Mouse (Mus musculus): ENCODE measurements at regions not wholly inside any gene's neighbourhood (a gene's known extent, or its start where the extent isn't known, plus 50 kb on each side); places are given as distances from the start of the nearest gene placed in this dataset.
"Not testable (repeated sequence)": the region's sequence is repeated elsewhere in the genome, so short reads cannot be mapped to it uniquely, and the experiment has no call there.

GRCm38 (mm10) chr6:13006596-13006995 lies 63.0 kb upstream of the Tmem106b start:
- in situ Hi-C loops (cut with MboI, MseI) = no loop called here

DNA sequence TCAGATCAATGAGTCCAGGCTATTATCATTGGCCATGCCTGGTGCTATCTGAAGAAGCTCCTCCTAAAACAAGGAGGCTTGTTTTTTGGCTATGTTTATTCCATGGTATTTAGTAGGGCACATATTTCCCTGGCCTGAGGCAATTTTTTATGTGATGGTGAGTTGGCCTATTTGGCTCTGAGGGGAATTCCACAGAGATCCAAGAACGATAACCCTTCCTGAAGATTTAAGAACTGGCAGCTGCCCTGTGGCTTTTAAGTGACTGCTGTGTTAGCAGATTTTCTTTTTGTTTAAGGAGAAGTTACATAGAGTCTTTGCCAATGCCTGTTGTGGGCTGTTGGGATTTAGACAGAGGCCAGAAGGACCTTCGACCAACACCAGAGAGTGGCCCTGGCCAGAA lies 74.9 kb upstream of the Tmem106b start:
- in situ Hi-C loops (cut with MboI, MseI) = no loop called here

- in situ Hi-C loops (cut with MboI, MseI) = no loop called here
Observed at GRCm38 (mm10) chr6:12993772-12994171, 75.8 kb upstream of the Tmem106b start.

DNA sequence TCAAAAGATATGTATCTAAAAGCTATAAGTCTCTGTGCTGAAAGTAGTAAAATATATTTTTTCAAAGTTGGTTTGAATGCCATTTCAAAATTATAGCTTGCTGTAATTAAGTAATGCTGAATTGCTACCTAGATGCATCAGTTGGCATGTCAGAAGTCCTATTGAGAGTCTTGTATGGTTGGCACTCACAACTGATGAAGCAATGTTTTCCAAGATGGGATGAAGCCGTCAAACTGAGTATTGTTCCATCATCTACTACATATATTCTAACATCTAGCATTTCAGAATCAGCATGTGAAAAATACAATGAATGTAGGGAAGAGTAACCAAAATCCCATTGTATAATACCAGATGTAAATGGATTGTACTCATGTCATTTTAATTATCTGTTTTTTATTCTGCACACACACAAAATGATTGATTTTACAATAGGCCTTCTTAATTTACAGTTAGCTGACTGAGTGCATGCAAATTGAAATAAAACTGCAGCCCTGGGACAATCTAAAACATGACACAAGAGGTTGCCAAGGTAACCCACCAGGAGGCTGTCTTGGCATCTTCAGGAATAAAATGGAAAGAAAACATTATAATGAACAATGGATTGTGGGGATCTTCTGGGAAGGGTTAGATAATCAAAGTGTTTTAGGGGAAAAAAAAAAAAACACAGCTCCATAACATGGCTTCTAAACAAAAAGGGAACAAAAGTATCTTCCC lies 92.2 kb upstream of the Tmem106b start:
- in situ Hi-C loops (cut with MboI, MseI) = no loop called here

- in situ Hi-C loops (cut with MboI, MseI) = no loop called here
Observed at GRCm38 (mm10) chr6:12971604-12972003, 98.0 kb upstream of the Tmem106b start.

DNA sequence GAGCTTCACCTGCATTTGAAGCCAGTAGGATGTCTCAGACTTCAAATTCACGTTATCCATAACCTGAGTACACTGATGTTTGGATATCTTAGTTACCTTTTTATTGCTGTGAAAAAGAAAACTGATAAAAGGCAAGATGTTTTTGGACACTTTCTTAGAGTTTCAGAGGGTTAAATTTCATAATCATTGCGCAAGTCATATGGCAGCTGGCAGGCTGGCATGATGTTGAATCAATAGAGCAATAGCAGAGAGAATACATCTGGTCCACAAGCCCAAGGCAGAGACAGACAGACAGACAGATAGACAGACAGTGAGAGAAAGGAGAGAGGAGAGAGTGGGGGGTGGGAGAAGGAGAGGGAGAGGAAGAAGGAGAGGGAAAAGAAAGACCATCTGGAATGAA lies 102.3 kb upstream of the Tmem106b start:
- in situ Hi-C loops (cut with MboI, MseI) = no loop called here

DNA sequence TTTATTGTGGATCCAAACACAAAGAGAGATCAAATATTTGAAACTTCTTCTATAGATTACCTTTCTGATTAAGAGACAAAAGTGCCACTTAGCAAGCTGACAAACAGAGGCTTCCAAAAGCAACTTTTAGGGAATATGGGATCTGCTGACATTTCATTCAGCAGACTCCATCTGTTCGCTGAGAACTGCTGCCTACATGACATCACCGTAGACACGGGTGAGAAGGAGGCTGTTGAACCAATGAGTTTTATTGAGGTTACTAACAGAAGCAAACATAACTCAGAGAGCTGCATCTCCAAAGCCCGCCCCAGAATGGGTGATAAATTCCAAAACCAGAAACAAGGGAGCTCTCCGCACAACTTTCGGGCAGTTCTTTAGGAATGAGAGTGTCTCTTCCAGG lies 111.8 kb upstream of the Tmem106b start:
- in situ Hi-C loops (cut with MboI, MseI) = no loop called here

- in situ Hi-C loops (cut with MboI, MseI) = no loop called here
Observed at GRCm38 (mm10) chr6:12911610-12912009, 157.9 kb upstream of the Tmem106b start.

DNA sequence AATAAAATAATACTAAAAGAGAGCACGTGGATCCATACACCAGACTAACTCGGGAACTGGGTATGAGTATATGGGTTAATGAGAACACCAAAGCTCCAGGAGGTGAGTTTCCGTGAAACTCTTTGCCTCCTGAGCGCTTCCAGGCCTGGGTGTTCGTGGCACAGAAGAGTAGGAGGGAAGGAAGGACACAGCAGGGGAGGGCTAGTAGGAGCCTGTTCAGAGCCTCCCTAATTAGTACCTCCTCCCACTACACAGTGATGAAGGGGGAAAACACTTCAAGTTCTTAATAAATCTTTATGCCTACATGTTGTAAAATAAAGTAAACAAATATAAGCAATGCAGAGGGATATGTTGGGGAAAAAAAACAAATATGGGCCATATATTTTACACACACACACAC lies 143.7 kb upstream of the Thsd7a start:
- in situ Hi-C loops (cut with MboI, MseI) = no loop called here

DNA sequence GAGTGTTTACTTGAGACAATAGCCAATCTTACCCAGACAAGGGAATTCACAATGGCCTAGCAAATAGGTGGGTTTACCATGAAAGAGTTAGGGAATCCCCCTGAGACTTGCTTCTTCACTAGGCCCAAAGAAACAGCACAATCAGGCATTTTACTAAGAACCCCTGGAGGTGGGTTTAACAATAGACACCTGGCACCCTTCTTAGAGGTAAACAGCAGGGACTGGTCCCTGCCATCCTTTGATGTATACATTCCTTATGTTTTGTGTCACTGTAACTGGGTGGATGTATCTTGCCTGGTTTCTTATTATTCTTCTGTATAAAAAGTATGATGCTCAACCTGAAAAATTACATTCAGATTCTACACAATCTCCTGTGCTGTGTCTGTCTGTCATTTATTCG lies 127.7 kb upstream of the Thsd7a start:
- in situ Hi-C loops (cut with MboI, MseI) = not testable (repeated sequence)

- in situ Hi-C loops (cut with MboI, MseI) = no loop called here
Observed at GRCm38 (mm10) chr6:12876366-12876765, 127.2 kb upstream of the Thsd7a start.

DNA sequence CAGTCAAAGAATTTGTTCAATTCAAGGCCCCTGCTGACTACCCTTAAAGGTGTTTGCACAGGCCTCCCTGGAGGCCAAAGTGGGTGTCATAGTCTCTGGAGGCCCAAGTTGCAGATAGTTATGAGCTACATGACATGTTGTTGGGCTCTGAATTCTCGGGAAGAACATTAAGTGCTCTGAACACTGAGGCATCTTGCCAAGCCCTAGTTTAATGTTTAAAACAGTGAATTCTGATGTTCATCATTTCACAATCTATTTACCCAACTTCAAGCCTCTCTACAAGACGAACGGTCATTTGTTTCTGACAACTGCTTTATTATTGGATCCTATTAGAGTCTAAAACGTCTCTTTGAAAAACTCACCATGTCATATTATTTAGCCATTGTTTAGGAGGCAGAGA lies 119.0 kb upstream of the Thsd7a start:
- in situ Hi-C loops (cut with MboI, MseI) = no loop called here

- in situ Hi-C loops (cut with MboI, MseI) = no loop called here
Observed at GRCm38 (mm10) chr6:12852041-12852440, 102.8 kb upstream of the Thsd7a start.

DNA sequence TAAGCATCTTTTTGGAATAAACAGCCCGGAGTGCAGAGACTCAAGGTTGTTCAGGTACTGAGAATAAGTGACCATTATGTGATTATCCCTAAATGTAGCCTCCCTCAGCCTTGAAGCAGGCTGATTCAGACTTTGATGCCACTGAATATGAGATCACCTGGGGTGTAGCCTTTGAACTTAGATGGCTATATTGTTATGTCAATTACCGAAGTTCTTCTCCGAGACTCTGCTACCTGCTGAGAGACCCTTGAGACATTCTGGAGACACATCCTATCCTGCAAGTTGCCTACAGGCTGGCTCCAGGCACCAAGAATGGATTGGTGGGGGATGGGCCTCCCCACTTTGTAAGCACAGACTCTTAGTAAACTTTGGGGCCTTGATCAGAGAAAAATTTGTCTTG lies 85.9 kb upstream of the Thsd7a start:
- in situ Hi-C loops (cut with MboI, MseI) = not testable (repeated sequence)

- in situ Hi-C loops (cut with MboI, MseI) = no loop called here
Observed at GRCm38 (mm10) chr6:12833358-12833757, 84.1 kb upstream of the Thsd7a start.

- in situ Hi-C loops (cut with MboI, MseI) = no loop called here
Observed at GRCm38 (mm10) chr6:12831916-12832315, 82.7 kb upstream of the Thsd7a start.

GRCm38 (mm10) chr6:12831485-12831884 lies 82.3 kb upstream of the Thsd7a start:
- in situ Hi-C loops (cut with MboI, MseI) = no loop called here

DNA sequence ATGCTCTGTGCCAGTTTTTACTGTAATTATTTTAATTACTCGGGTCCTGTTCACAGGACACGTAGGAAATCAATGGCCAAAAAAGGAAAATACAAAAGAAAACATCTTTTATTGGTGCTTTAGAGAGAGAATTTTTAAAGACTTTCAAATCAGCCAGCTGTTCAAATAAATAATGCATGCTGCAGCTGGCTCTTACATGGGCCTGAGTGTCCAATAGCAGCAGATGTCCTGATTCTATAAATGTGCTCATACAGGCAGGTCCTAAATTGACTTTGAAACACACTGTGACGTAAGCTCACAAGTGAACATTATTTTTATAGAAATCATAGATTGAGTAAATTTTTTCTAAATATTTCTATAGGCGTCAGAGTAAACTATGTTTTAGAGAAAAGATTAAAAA lies 78.5 kb upstream of the Thsd7a start:
- in situ Hi-C loops (cut with MboI, MseI) = no loop called here

DNA sequence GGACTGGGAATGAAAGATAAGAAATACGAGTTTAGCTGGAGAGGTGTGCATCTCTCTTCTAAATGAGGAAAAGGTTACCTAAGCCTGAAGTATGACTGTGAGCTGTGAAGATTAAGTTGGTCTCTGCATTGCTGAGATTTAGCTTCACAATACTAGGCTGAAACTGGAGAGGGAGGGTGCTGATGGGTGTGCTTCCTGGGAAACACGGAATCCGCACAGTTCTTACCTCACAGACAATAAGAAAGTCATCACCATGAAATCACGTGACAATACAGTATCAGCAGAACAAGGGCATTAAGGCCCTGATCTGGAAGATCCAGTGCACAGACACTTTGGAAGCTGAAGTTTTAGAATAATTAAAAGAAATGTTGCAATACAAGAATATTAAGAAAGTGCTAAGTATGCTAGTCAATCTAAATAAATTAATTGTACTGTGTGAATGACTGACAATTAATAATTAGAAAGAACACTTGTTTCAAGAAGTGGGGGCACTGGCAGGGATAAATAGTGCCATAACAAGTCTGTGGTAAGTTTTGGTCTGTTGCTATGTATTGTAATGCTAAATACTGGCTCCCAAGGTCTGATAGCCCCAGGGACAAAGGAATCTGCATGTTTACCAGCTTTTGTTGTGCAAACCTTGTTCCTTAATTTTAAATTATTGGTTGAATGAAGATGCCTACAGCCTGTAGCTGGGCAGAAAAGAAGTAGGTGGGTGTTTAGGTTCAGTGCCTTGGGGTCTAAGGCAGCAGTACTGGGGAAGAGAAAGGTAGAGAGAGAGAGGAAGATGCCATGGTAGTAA lies 66.0 kb upstream of the Thsd7a start:
- in situ Hi-C loops (cut with MboI, MseI) = loop anchor here in 1 of 2 experiments (5.0 kb wide), 1 partner anchor 68 kb away; the partner anchor contains the start of gene Thsd7a

GRCm38 (mm10) chr6:12813781-12814180 lies 64.6 kb upstream of the Thsd7a start:
- in situ Hi-C loops (cut with MboI, MseI) = loop anchor here in 1 of 2 experiments (5.0 kb wide), 1 partner anchor 66 kb away; the partner anchor contains the start of gene Thsd7a

DNA sequence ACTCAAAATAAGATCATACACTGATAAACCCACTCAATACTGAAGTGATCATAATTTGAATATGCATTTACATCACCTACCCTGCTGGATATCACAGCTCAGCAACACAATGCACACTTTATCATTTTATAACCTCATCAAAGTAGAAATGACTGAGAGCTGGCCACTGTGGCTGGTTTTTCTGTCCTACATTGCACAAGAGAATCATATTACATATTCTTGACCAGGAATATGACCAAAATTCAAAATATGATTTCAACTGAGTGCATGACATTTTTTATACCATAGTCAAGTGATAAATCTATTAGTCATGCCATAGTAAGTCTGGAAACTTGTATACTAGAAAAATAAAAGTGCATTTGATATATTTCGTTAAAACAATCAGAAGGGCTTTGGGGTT lies 63.3 kb upstream of the Thsd7a start:
- in situ Hi-C loops (cut with MboI, MseI) = loop anchor here in 1 of 2 experiments (5.0 kb wide), 1 partner anchor 65 kb away; the partner anchor contains the start of gene Thsd7a

- in situ Hi-C loops (cut with MboI, MseI) = loop anchor here in 1 of 2 experiments (5.0 kb wide), 1 partner anchor 65 kb away; the partner anchor contains the start of gene Thsd7a
Observed at GRCm38 (mm10) chr6:12812036-12812435, 62.8 kb upstream of the Thsd7a start.

DNA sequence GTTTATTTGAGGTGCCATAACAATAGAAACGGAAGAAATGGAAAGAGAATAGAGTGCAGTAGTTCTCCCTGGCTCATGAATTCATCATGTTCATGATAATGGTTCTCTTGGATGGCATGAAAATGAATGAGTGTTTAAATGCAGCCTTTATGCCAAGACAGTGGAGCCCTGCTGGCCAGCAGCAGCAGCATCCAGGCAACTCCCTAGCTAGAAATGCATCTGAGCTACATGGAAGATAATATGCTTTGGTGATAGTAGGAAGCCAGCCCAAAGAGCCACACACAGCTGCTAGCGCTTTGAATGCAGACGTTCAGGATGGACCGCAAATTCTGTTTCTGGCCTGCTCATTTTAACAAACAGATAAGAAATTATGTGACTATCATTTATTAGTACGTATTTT lies 60.4 kb upstream of the Thsd7a start:
- in situ Hi-C loops (cut with MboI, MseI) = no loop called here
